Mouse (Mus musculus): ENCODE data around the gene Abtb2. TPM values are rescaled to one million over a fixed set of nuclear protein-coding genes. Genes with fewer than 3 reads are reported as not detected.

The Abtb2 gene
- total and polyA plus RNA-seq, 3 experiments = 0.12 to 0.13 TPM; not detected in 1

- DNase-seq (ENCODE audit: low read depth, low spot score) = no peak
- TF ChIP-seq MYC (IDR thresholded peaks at IDR 0.05; ENCODE audit: low read depth, low read length) (no peak), ZKSCAN1 (IDR thresholded peaks at IDR 0.05; ENCODE audit: low read depth, low read length) (no peak), HCFC1 (IDR thresholded peaks at IDR 0.05; ENCODE audit: low read depth, low read length) (no peak), ZNF384 (IDR thresholded peaks at IDR 0.05; ENCODE audit: low read depth, low read length) (no peak), TCF12 (IDR thresholded peaks at IDR 0.05; ENCODE audit: low read depth, low read length) (no peak), CHD1 (IDR thresholded peaks at IDR 0.05; ENCODE audit: low read depth, low read length) (no peak), MEF2A (IDR thresholded peaks at IDR 0.05; ENCODE audit: extremely low read depth, insufficient replicate concordance, low read depth, low read length, poor library complexity, severe bottlenecking) (no peak), SIN3A (IDR thresholded peaks at IDR 0.05; ENCODE audit: low read length) (no peak), ELF1 (IDR thresholded peaks at IDR 0.05; ENCODE audit: low read depth, low read length) (no peak), JUND (IDR thresholded peaks at IDR 0.05; ENCODE audit: low read depth, low read length) (no peak), MXI1 (IDR thresholded peaks at IDR 0.05; ENCODE audit: low read depth, low read length) (no peak), POLR2A (IDR thresholded peaks at IDR 0.05; ENCODE audit: control insufficient read depth in 1 of 2, insufficient read depth in 1 of 2, low read depth in 1 of 2, low read length in 2 of 2, poor library complexity in 1 of 2) (no peak), E2F4 (IDR thresholded peaks at IDR 0.05; ENCODE audit: borderline replicate concordance, low read depth, low read length) (no peak), GABPA (IDR thresholded peaks at IDR 0.05; ENCODE audit: low read depth, low read length) (no peak), GATA1 (IDR thresholded peaks at IDR 0.05; ENCODE audit: low read depth, low read length) (no peak), ETS1 (IDR thresholded peaks at IDR 0.05; ENCODE audit: low read depth, low read length) (no peak), NRF1 (IDR thresholded peaks at IDR 0.05; ENCODE audit: insufficient read depth, low read depth, low read length, poor library complexity, severe bottlenecking) (no peak), RAD21 (IDR thresholded peaks at IDR 0.05; ENCODE audit: low read depth, low read length) (no peak)
- H3K4me3 ChIP-seq (ENCODE audit: control insufficient read depth in 1 of 2, insufficient read depth in 1 of 2, low read depth in 2 of 2, low read length in 2 of 2) = no peak overlapping the region
- no peaks in the 10 kb centered on the region for H3K36me3 ChIP-seq (ENCODE audit: control insufficient read depth in 1 of 2, insufficient read depth in 2 of 2, low read length in 2 of 2)
- no peak overlapping the region for H3K9ac ChIP-seq (ENCODE audit: control insufficient read depth, low read depth, low read length, poor library complexity, severe bottlenecking)
- no peaks in the 10 kb centered on the region for H3K9me3 ChIP-seq (replicated peaks; ENCODE audit: insufficient read depth, low read length)
- H3K4me1 ChIP-seq (ENCODE audit: control insufficient read depth in 1 of 2, insufficient read depth in 2 of 2, low read length in 2 of 2) = no peaks in the 10 kb centered on the region
- no peaks in the 10 kb centered on the region for H3K27me3 ChIP-seq (ENCODE audit: control insufficient read depth in 1 of 2, insufficient read depth in 2 of 2, low read length in 2 of 2)
- H3K79me2 ChIP-seq (ENCODE audit: control insufficient read depth, insufficient read depth, low read length, poor library complexity) = no peaks in the 10 kb centered on the region
- H3K27ac ChIP-seq (ENCODE audit: control insufficient read depth, low read depth, low read length) = no peak overlapping the region
Observed at GRCm38 (mm10) chr2:103692810-103693209, 126.7 kb downstream of the Abtb2 start.

GRCm38 (mm10) chr2:103694777-103695563 lies 128.9 kb downstream of the Abtb2 start:
- Histone ChIP-seq H3K27ac (ENCODE audit: control insufficient read depth, low read depth, low read length) (no peak overlapping the region), H3K4me3 (ENCODE audit: control insufficient read depth in 1 of 2, insufficient read depth in 1 of 2, low read depth in 2 of 2, low read length in 2 of 2) (no peak overlapping the region), H3K36me3 (ENCODE audit: control insufficient read depth in 1 of 2, insufficient read depth in 2 of 2, low read length in 2 of 2) (no peaks in the 10 kb centered on the region), H3K4me1 (ENCODE audit: control insufficient read depth in 1 of 2, insufficient read depth in 2 of 2, low read length in 2 of 2) (no peaks in the 10 kb centered on the region), H3K79me2 (ENCODE audit: control insufficient read depth, insufficient read depth, low read length, poor library complexity) (no peaks in the 10 kb centered on the region), H3K9me3 (replicated peaks; ENCODE audit: insufficient read depth, low read length) (no peaks in the 10 kb centered on the region), H3K9ac (ENCODE audit: control insufficient read depth, low read depth, low read length, poor library complexity, severe bottlenecking) (no peak overlapping the region), H3K27me3 (ENCODE audit: control insufficient read depth in 1 of 2, insufficient read depth in 2 of 2, low read length in 2 of 2) (peaks cover 0 to 3% of the 10 kb centered on the region in 2 experiments; a peak in 1 of 4 replicates)
- TF ChIP-seq MAX (IDR thresholded peaks at IDR 0.05; ENCODE audit: low read length) (no peak), MAZ (IDR thresholded peaks at IDR 0.05; ENCODE audit: low read depth, low read length) (no peak), CTCF (IDR thresholded peaks at IDR 0.05 in 2 of 3, conservative IDR thresholded peaks at IDR 0.05 in 1 of 3; ENCODE audit: control insufficient read depth in 1 of 3, insufficient read depth in 1 of 3, low read depth in 2 of 3, low read length in 3 of 3, poor library complexity in 1 of 3, severe bottlenecking in 1 of 3) (peak; percentile 3 to 39 (median 18); a peak in 2 of 6 replicates), RCOR1 (IDR thresholded peaks at IDR 0.05; ENCODE audit: low read depth, low read length) (no peak), KAT2A (conservative IDR thresholded peaks at IDR 0.05; ENCODE audit: low read depth, low read length) (no peak), ZC3H11A (IDR thresholded peaks at IDR 0.05; ENCODE audit: low read depth, low read length) (no peak), RAD21 (IDR thresholded peaks at IDR 0.05; ENCODE audit: low read depth, low read length) (peak; percentile 46), SMC3 (IDR thresholded peaks at IDR 0.05; ENCODE audit: low read depth, low read length) (peak; percentile 45; the same call in 1 of the 2 replicates), E2F4 (IDR thresholded peaks at IDR 0.05; ENCODE audit: borderline replicate concordance, low read depth, low read length) (no peak), ETS1 (IDR thresholded peaks at IDR 0.05; ENCODE audit: low read depth, low read length) (no peak)
- peak; percentile 45 for DNase-seq (ENCODE audit: low read depth, low spot score)

Measured in MEL (cell line).